Mouse (Mus musculus): ENCODE data around the gene 4930519G04Rik.
"Not testable (repeated sequence)": the region's sequence is repeated elsewhere in the genome, so short reads cannot be mapped to it uniquely, and the experiment has no call there.

4930519G04Rik gene

GRCm38 (mm10) chr5:114913686-114914085 is 60.2 kb downstream of the 4930519G04Rik start:
- no peak for DNase-seq (ENCODE audit: low spot score)

- DNase-seq (ENCODE audit: low spot score) = no peak
Measured at GRCm38 (mm10) chr5:114914855-114915254, 61.4 kb downstream of the 4930519G04Rik start.

- DNase-seq (ENCODE audit: low spot score) = no peak
Measured at GRCm38 (mm10) chr5:114915854-114916253, 62.4 kb downstream of the 4930519G04Rik start.

GRCm38 (mm10) chr5:114916777-114917176 is 63.3 kb downstream of the 4930519G04Rik start:
- no peak for DNase-seq (ENCODE audit: low spot score)

- not testable (repeated sequence) for DNase-seq (ENCODE audit: low spot score)
Measured at GRCm38 (mm10) chr5:114917357-114917756, 63.9 kb downstream of the 4930519G04Rik start.

- DNase-seq (ENCODE audit: low spot score) = no peak
Measured at GRCm38 (mm10) chr5:114921551-114922365, 68.3 kb downstream of the 4930519G04Rik start.

- peak; percentile 27 for DNase-seq (ENCODE audit: low spot score)
Measured at GRCm38 (mm10) chr5:114922366-114922731, 68.9 kb downstream of the 4930519G04Rik start.

GRCm38 (mm10) chr5:114922998-114923473 is 69.6 kb downstream of the 4930519G04Rik start, which contains the start of gene Oasl1:
Gene Oasl1, plus strand, starts transcription at chr5:114923240.
- no peak for DNase-seq (ENCODE audit: low spot score)

- DNase-seq (ENCODE audit: low spot score) = peak; percentile 34
Measured at GRCm38 (mm10) chr5:114926153-114926684, 72.8 kb downstream of the 4930519G04Rik start.

GRCm38 (mm10) chr5:114926753-114927152 is 73.3 kb downstream of the 4930519G04Rik start:
- no peak for DNase-seq (ENCODE audit: low spot score)

- no peak for DNase-seq (ENCODE audit: low spot score)
Measured at GRCm38 (mm10) chr5:114931626-114932025, 78.2 kb downstream of the 4930519G04Rik start.

GRCm38 (mm10) chr5:114933206-114933605 is 79.7 kb downstream of the 4930519G04Rik start:
- DNase-seq (ENCODE audit: low spot score) = no peak

Data from adipocyte (in vitro differentiated cells).